Mouse (Mus musculus): ENCODE data around the gene Ciart. TPM values are rescaled to one million over a fixed set of nuclear protein-coding genes. Genes with fewer than 3 reads are reported as not detected.

Ciart gene
- total and polyA plus RNA-seq, 2 experiments, result 1.7 to 19.5 TPM

GRCm38 (mm10) chr3:95914706-95915105 is 32.7 kb upstream of the Ciart start:
- no peaks in the 10 kb centered on the region for H3K27me3 ChIP-seq (ENCODE audit: control insufficient read depth, insufficient read depth, low read length)
- H3K27ac ChIP-seq (replicated peaks; ENCODE audit: insufficient read depth, low read depth, low read length), result no peak overlapping the region
- WGBS, result 78% methylated on average over 4 of the region's 4 CpGs
- no peak for TF ChIP-seq CTCF (IDR thresholded peaks at IDR 0.05; ENCODE audit: low read depth, low read length)
- no peak for TF ChIP-seq POLR2A (IDR thresholded peaks at IDR 0.05; ENCODE audit: extremely low read depth, insufficient read depth, low read length)
- H3K79me2 ChIP-seq (ENCODE audit: control insufficient read depth, insufficient read depth, low read length), result no peaks in the 10 kb centered on the region
- H3K4me1 ChIP-seq (ENCODE audit: control insufficient read depth, insufficient read depth, low read length), result no peaks in the 10 kb centered on the region
- H3K9ac ChIP-seq (ENCODE audit: low read depth, low read length), result no peak overlapping the region
- no peak for DNase-seq (ENCODE audit: extremely low read depth, low read depth, low spot score)
- no peak overlapping the region for H3K4me3 ChIP-seq (ENCODE audit: insufficient read depth, low read depth, low read length)
- H3K36me3 ChIP-seq (ENCODE audit: control insufficient read depth, insufficient read depth, low read length), result no peaks in the 10 kb centered on the region

- H3K9ac ChIP-seq (ENCODE audit: low read depth, low read length), result no peak overlapping the region
- no peak overlapping the region for H3K4me3 ChIP-seq (ENCODE audit: insufficient read depth, low read depth, low read length)
- H3K27me3 ChIP-seq (ENCODE audit: control insufficient read depth, insufficient read depth, low read length), result no peaks in the 10 kb centered on the region
- no peaks in the 10 kb centered on the region for H3K79me2 ChIP-seq (ENCODE audit: control insufficient read depth, insufficient read depth, low read length)
- 60% methylated on average over 4 of the region's 4 CpGs for WGBS
- H3K27ac ChIP-seq (replicated peaks; ENCODE audit: insufficient read depth, low read depth, low read length), result no peak overlapping the region
- TF ChIP-seq POLR2A (IDR thresholded peaks at IDR 0.05; ENCODE audit: extremely low read depth, insufficient read depth, low read length), result no peak
- no peak for TF ChIP-seq CTCF (IDR thresholded peaks at IDR 0.05; ENCODE audit: low read depth, low read length)
- H3K36me3 ChIP-seq (ENCODE audit: control insufficient read depth, insufficient read depth, low read length), result no peaks in the 10 kb centered on the region
- H3K4me1 ChIP-seq (ENCODE audit: control insufficient read depth, insufficient read depth, low read length), result peaks cover 10% of the 10 kb centered on the region
- DNase-seq (ENCODE audit: extremely low read depth, low read depth, low spot score), result no peak
These were observed 25.6 kb upstream of the Ciart start for GRCm38 (mm10) chr3:95907613-95908012.

- Histone ChIP-seq H3K4me1 (ENCODE audit: control insufficient read depth, insufficient read depth, low read length) (peaks cover 15% of the 10 kb centered on the region), H3K27ac (replicated peaks; ENCODE audit: insufficient read depth, low read depth, low read length) (no peak overlapping the region), H3K79me2 (ENCODE audit: control insufficient read depth, insufficient read depth, low read length) (no peaks in the 10 kb centered on the region), H3K4me3 (ENCODE audit: insufficient read depth, low read depth, low read length) (no peak overlapping the region; the same call in 1 of the 2 replicates), H3K27me3 (ENCODE audit: control insufficient read depth, insufficient read depth, low read length) (no peaks in the 10 kb centered on the region), H3K9ac (ENCODE audit: low read depth, low read length) (no peak overlapping the region), H3K36me3 (ENCODE audit: control insufficient read depth, insufficient read depth, low read length) (no peaks in the 10 kb centered on the region)
- no peak for TF ChIP-seq POLR2A (IDR thresholded peaks at IDR 0.05; ENCODE audit: extremely low read depth, insufficient read depth, low read length)
- peak; percentile 95 for TF ChIP-seq CTCF (IDR thresholded peaks at IDR 0.05; ENCODE audit: low read depth, low read length)
- WGBS, result under 1% methylated on average over 12 of the region's 12 CpGs
- DNase-seq (ENCODE audit: extremely low read depth, low read depth, low spot score), result no peak
These were observed 24.8 kb upstream of the Ciart start for GRCm38 (mm10) chr3:95906860-95907259.

GRCm38 (mm10) chr3:95905940-95906492 is 24.0 kb upstream of the Ciart start:
- no peaks in the 10 kb centered on the region for H3K27me3 ChIP-seq (ENCODE audit: control insufficient read depth, insufficient read depth, low read length)
- WGBS, result 2% methylated on average over 12 of the region's 12 CpGs
- no peak overlapping the region for H3K4me3 ChIP-seq (ENCODE audit: insufficient read depth, low read depth, low read length)

GRCm38 (mm10) chr3:95905146-95905939 is 23.3 kb upstream of the Ciart start:
- peak; percentile 83 for DNase-seq (ENCODE audit: extremely low read depth, low read depth, low spot score)
- H3K36me3 ChIP-seq (ENCODE audit: control insufficient read depth, insufficient read depth, low read length), result no peaks in the 10 kb centered on the region
- no peaks in the 10 kb centered on the region for H3K79me2 ChIP-seq (ENCODE audit: control insufficient read depth, insufficient read depth, low read length)
- no peaks in the 10 kb centered on the region for H3K27me3 ChIP-seq (ENCODE audit: control insufficient read depth, insufficient read depth, low read length)
- peak overlapping the region; percentile 29; the same call in 1 of the 2 replicates for H3K4me3 ChIP-seq (ENCODE audit: insufficient read depth, low read depth, low read length)
- peak overlapping the region; percentile 25; the same call in 1 of the 2 replicates for H3K9ac ChIP-seq (ENCODE audit: low read depth, low read length)
- peak overlapping the region; percentile 95 for H3K27ac ChIP-seq (replicated peaks; ENCODE audit: insufficient read depth, low read depth, low read length)
- no peak for TF ChIP-seq CTCF (IDR thresholded peaks at IDR 0.05; ENCODE audit: low read depth, low read length)
- no peak for TF ChIP-seq POLR2A (IDR thresholded peaks at IDR 0.05; ENCODE audit: extremely low read depth, insufficient read depth, low read length)
- H3K4me1 ChIP-seq (ENCODE audit: control insufficient read depth, insufficient read depth, low read length), result peaks cover 23% of the 10 kb centered on the region
- under 1% methylated on average over 18 of the region's 18 CpGs for WGBS

More at GRCm38 (mm10) chr3:95905940-95906492, 24.0 kb upstream of the Ciart start:
- peak; percentile 63 for DNase-seq (ENCODE audit: extremely low read depth, low read depth, low spot score)
- H3K36me3 ChIP-seq (ENCODE audit: control insufficient read depth, insufficient read depth, low read length), result no peaks in the 10 kb centered on the region
- no peak overlapping the region for H3K9ac ChIP-seq (ENCODE audit: low read depth, low read length)
- no peak for TF ChIP-seq POLR2A (IDR thresholded peaks at IDR 0.05; ENCODE audit: extremely low read depth, insufficient read depth, low read length)
- peak; percentile 77 for TF ChIP-seq CTCF (IDR thresholded peaks at IDR 0.05; ENCODE audit: low read depth, low read length)
- peaks cover 20% of the 10 kb centered on the region for H3K4me1 ChIP-seq (ENCODE audit: control insufficient read depth, insufficient read depth, low read length)
- H3K27ac ChIP-seq (replicated peaks; ENCODE audit: insufficient read depth, low read depth, low read length), result no peak overlapping the region
- no peaks in the 10 kb centered on the region for H3K79me2 ChIP-seq (ENCODE audit: control insufficient read depth, insufficient read depth, low read length)

All from liver, adult 2 months (tissue).